Mouse (Mus musculus): ENCODE data around the gene Vsig10l.

Vsig10l gene

GRCm38 (mm10) chr7:43518341-43518740 lies 55.4 kb downstream of the Vsig10l start:
- CTCF ChIA-PET, result no interaction called here

Data from spleen, embryonic (tissue).